Mouse (Mus musculus) cerebellum, adult 11 months (tissue): ENCODE measurements around the gene Hoxb4.

ENCODE experiments used
- DNase-seq: peaks from one replicate; pipeline ENCODE4 v3.0.0; 2022

The Hoxb4 gene

DNA sequence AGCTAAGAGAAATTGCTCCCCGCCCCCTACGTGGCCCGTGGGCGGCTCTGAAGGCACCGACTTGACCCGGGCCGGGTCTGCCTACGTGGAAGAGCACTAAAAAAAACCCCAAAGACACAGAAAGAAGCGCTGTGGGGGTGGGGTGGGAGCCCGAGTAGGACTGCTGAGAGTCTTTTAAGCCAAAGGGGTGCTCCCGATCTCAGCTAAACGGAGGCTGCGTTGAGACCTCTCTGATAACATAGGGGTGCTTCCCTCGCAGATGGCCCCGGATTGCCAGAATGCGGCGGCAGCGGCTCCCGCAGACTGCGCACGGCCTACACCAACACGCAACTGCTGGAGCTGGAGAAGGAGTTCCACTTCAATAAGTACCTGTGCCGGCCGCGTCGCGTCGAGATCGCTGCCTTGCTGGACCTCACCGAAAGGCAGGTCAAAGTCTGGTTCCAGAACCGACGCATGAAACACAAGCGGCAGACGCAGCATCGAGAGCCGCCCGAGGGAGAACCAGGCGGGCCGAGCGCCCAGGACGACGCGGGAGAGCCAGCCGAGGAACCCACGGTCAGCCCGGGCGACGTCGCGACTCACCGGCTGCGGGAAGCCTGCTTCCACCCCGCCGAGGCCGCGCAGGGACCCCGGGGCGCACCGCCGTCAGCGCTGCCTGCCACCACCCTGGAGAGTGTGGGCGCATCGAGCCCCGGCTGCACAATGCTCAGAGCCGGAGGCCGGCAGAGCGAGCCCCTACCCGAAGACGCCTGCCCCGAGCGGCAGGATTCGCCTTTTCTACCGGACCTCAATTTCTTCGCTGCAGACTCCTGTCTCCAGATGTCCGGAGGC lies 34.8 kb downstream of the Hoxb4 start:
- DNase-seq, result no peak

DNA sequence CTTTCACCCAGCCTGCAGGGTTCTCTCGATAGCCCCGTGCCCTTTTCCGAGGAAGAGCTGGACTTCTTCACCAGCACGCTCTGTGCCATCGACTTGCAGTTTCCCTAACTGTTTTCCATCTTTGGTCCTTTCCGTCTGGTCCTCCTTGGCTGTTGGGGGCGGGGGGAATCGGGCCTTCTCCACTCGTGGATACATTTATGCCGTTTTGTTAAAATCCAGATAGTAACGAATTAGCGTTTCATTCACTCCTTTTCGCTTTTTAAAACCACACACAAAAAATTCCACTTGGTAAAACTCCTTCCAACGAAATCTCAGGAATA lies 35.4 kb downstream of the Hoxb4 start:
- no peak for DNase-seq

DNA sequence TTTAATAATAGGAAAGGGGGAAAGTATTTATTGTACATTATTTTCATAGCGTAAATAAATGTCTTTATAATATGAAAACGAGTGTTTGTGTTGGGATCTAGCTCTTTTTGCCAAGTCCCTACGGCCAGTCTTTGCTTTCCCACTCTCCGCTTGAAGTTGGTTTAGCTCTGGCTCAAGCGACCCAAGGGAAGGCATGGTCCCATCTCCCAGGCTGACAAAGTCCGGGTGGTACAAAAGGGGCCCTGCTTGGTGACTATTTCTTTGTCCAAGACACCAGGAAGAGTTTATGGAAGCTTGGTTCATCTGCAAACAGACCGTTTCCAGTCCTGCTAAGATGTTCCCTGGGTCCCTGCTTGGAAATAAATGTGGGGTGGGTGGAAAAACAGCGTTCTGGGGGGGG lies 35.9 kb downstream of the Hoxb4 start:
- DNase-seq, result no peak

DNA sequence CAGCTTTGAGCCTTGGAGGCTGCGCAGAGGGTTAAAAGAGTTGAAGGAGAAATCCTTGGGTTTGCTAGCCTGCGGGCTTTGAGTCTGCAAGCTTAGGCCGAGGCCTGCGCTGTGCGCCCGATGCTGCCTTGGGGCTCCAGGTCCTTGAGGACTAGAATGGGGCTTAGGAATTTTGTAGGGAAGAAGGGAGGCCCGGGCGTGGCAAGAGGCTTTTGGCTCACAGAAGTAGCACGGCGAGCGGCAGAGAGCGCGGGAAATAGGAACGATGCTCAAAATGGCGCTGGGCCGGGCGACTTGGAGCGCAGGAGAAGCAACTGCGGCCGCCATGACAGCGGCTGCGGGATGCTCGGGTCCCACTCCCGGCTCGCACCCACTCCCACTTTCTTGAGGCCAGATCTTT lies 36.3 kb downstream of the Hoxb4 start:
- DNase-seq, result no peak

DNA sequence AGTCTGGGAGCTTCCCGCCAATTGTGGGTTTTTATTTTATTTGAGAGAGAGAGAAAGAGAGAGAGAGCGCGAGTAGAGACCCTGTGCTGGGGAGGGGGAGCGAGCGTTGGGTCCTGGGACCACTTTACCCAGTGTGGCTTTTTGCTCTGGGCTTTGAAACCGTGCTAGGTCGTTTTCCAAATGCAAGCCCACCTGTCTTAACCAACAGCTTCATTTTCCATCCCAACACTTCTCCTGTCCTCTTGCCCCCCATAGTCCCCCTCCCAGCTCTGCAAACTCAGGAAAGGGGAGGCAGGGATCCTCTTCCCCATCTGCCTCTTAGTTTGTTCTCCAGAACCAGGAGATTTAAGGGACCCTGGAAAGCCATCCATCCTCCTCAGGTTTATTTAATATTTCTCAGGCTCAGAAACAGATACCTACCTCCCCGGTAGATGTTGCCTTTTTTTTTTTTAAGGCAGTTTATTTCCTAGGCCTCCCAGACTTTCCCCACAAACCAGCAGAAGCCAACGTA lies 36.8 kb downstream of the Hoxb4 start:
- DNase-seq, result no peak

DNA sequence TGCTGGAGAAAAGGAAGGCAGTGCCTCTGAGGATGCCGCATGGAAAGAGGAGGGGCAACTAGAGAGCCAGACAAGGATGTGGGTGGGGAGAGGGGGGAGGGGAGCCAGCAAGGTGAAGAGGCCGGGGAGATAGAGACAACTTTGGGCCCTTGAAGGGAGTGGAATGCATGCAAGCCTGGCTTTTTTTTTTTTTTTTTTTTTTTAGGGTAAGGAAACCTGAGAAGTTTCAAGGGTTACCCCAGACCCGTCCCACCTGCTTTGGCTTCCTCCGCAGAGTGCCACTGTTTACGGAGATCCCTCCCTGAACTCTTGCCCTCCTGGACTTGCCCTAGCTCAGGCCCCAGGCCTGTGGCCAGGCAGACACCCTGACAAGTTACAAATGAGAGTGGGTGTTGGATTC lies 45.7 kb downstream of the Hoxb4 start:
- DNase-seq, result no peak

DNA sequence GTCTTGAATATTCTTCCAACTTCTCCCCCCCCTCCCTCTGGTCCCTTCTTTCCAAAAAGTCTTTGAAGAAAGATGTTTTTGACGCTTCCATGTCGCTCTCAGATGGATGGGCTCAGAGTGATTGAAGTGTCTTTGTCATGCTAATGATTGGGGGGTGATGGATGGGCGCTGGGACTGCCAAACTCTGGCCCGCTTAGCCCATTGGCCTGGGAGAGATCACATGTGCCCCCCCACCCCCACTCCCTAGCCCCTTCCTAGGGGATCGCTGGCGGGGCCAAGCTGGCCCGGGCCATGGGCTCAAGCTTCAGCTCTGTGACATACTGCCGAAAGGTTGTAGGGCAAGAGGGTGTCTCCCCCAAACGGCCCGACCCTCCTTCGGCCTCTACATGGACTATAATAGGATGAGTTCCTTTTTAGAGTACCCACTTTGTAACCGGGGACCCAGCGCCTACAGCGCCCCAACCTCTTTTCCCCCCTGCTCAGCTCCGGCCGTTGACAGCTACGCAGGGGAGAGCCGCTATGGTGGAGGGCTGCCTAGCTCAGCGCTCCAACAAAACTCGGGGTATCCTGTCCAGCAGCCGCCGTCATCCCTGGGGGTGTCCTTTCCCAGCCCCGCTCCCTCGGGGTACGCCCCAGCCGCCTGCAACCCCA lies 47.5 kb downstream of the Hoxb4 start, which contains the start of gene Hoxb1:
Gene Hoxb1 (plus strand): TSS at position 312 of the 651 bp plus-strand sequence.
- DNase-seq, result no peak

DNA sequence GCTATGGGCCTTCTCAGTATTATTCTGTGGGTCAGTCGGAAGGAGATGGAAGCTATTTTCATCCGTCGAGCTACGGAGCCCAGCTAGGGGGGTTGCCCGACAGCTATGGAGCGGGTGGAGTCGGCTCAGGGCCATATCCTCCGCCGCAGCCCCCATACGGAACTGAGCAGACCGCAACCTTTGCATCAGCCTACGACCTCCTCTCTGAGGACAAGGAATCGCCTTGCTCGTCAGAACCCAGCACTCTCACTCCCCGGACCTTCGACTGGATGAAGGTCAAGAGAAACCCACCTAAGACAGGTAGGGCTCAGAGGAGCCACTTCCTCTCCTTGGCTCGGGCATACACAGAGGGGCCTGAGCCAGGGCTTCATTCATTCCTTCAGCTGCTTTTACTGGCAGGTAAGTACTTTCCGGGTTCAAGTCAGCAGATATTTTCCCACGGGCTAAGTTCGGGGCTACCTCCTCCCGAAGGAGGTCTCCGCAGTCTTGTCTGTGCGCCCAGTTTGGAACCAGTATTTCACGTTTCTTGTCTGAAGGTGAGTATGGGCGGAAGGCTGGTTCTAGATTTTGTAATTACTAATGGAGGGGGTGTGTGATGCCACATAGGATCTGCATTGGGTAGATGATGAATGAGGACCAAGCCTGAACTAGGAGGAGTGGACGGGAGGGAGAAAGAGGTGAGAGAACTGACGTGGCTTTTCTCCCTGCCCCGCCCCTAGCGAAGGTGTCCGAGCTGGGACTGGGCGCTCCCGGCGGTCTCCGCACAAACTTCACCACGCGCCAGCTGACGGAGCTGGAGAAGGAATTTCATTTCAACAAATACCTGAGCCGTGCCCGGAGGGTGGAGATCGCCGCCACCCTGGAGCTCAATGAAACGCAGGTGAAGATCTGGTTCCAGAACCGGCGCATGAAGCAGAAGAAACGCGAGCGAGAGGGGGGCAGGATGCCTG lies 48.3 kb downstream of the Hoxb4 start:
- no peak for DNase-seq

DNA sequence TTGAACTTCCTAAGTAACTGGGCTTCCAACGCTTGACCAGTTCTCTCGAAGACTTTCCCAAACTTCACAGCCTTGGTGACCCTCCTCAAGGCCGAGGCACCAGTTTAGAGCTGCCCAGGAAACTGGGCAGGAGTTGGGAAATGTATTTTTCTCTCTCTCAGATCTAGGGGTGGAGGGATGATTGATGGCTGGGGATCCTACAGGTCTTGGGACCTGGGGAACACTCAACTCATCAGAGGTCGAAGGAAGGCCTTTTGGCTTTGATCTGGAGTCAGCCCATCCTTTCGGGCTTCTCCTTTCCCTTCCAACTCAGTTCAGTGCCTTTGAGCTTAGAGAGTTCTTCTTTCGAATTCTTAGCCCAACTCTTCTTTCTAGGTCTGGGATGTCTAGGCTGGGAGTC lies 49.1 kb downstream of the Hoxb4 start:
- no peak for DNase-seq

DNA sequence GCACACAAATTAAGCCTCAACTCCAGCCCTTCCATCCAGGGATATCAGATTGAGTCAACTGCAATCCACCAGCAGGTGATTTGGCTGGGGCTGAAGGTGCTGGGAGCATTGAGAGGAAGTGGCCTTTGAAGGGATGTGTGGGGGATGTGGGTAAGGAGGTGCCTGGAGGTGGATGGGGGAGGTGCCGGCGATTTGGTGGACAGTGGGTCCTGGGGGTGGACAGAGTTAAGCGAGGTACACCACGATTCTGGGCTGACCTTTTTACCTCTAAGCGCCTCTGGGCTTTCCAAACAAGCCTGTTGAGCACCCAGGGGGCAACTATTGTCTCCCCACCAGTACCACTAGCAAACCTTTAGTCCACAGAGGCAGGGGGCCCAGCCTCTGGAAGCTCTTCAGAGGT lies 50.6 kb downstream of the Hoxb4 start:
- DNase-seq, result no peak

DNA sequence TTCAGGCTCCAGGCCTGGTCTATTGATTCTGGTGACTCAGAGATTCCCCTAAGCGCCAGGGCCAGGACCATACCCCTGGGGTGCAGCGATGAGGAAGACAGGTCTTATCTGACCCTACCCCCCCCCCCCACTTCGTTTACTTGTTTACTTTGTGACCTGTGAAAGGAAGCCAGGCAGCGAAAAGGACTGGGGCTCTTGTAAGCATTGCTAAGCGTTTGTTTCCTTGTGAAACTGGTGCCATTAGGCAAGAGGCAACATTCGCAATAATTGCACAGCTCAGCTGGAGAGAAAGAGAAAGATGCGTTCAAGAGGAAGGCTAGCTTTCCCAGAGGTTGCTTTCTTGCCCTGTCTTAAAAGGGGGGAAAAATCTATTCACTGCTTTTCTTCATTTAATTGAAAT lies 51.1 kb downstream of the Hoxb4 start:
- DNase-seq, result no peak
